Mouse (Mus musculus): Measurements from ENCODE around the gene Stag1.
"Not testable (repeated sequence)": the region's sequence is repeated elsewhere in the genome, so short reads cannot be mapped to it uniquely, and the experiment has no call there.

Stag1 gene

GRCm38 (mm10) chr9:100689765-100690316 lies 92.2 kb downstream of the Stag1 start:
- DNase-seq = no peak

GRCm38 (mm10) chr9:100692239-100692638 lies 94.6 kb downstream of the Stag1 start:
- no peak for DNase-seq

GRCm38 (mm10) chr9:100696537-100696936 lies 98.9 kb downstream of the Stag1 start:
- DNase-seq = no peak

- no peak for DNase-seq
Observed at GRCm38 (mm10) chr9:100707644-100708043, 110.0 kb downstream of the Stag1 start.

GRCm38 (mm10) chr9:100711665-100712064 lies 114.1 kb downstream of the Stag1 start:
- no peak for DNase-seq

GRCm38 (mm10) chr9:100724832-100725231 lies 127.2 kb downstream of the Stag1 start:
- not testable (repeated sequence) for DNase-seq

- no peak for DNase-seq
Observed at GRCm38 (mm10) chr9:100731839-100732238, 134.2 kb downstream of the Stag1 start.

- no peak for DNase-seq
Observed at GRCm38 (mm10) chr9:100733907-100734440, 136.4 kb downstream of the Stag1 start.

- no peak for DNase-seq
Observed at GRCm38 (mm10) chr9:100735993-100736645, 138.5 kb downstream of the Stag1 start.

GRCm38 (mm10) chr9:100736646-100737031 lies 139.0 kb downstream of the Stag1 start:
- DNase-seq = no peak

GRCm38 (mm10) chr9:100777238-100777637 lies 179.6 kb downstream of the Stag1 start:
- DNase-seq = not testable (repeated sequence)

- DNase-seq = no peak
Observed at GRCm38 (mm10) chr9:100865984-100866383, 268.4 kb downstream of the Stag1 start.

- no peak for DNase-seq
Observed at GRCm38 (mm10) chr9:100869635-100870034, 272.0 kb downstream of the Stag1 start.

GRCm38 (mm10) chr9:100896111-100896510 lies 298.5 kb downstream of the Stag1 start:
- no peak for DNase-seq

GRCm38 (mm10) chr9:100898042-100898441 lies 300.4 kb downstream of the Stag1 start:
- DNase-seq = no peak

GRCm38 (mm10) chr9:100910352-100910751 lies 312.8 kb downstream of the Stag1 start:
- DNase-seq = no peak

- DNase-seq = peak; percentile 28
Observed at GRCm38 (mm10) chr9:100917111-100917510, 319.5 kb downstream of the Stag1 start.

- no peak for DNase-seq
Observed at GRCm38 (mm10) chr9:100926629-100927028, 329.0 kb downstream of the Stag1 start.

- no peak for DNase-seq
Observed at GRCm38 (mm10) chr9:100942042-100942441, 344.4 kb downstream of the Stag1 start.

GRCm38 (mm10) chr9:100944677-100945365 lies 347.2 kb downstream of the Stag1 start:
- no peak for DNase-seq

- no peak for DNase-seq
Observed at GRCm38 (mm10) chr9:100951481-100951880, 353.9 kb downstream of the Stag1 start.

- no peak for DNase-seq
Observed at GRCm38 (mm10) chr9:100962903-100963427, 365.4 kb downstream of the Stag1 start.

- DNase-seq = no peak
Observed at GRCm38 (mm10) chr9:100963428-100963912, 365.9 kb downstream of the Stag1 start.

- no peak for DNase-seq
Observed at GRCm38 (mm10) chr9:100964106-100964505, 366.5 kb downstream of the Stag1 start.

All from right cerebral cortex, postnatal 14 days (tissue).